7 mouse cellular contexts compared by ENCODE assay signal in the genomic region with DNA sequence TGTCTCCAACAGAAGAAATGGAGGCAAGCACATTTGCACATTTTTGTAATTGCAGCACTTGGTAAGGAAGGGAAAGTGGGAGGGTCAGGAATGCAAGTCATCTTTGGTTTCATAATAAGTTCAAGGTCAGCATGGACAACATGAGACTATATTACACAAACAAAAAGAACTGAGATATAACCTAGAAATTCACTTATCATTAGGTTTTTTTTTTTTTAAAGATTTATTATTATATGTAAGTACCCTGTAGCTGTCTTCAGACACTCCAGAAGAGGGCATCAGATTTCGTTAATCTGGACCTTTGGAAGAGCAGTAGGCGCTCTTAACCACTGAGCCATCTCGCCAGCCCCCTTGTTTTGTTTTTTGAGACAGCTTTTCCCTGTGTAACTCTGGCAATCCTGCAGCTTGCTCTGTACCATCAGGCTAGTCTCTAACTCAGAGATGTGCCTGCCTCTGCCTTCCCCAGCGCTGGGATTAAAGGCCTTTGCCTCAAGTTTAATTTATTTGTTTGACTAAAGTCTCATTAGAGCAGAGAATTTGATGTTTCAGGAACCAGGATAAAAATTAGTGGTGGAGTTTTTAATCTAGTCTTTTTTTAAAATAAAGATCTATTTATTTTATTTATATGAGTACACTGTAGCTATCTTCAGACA. TPM values are rescaled to one million over a fixed set of nuclear protein-coding genes. Genes with fewer than 3 reads are reported as not detected.
A peak's percentile ranks its signal among the peaks of the same experiment; 100 is the strongest.
DNase-seq lines count a peak whose midpoint lies in the region; ATAC-seq and TF ChIP-seq lines count a peak whose summit lies in the region.

No protein-coding gene starts in this region.

- peak overlapping the region; percentile 54 for H3K4me2 ChIP-seq in embryonic facial prominence, embryonic 15.5 days (replicated peaks)
- H3K4me2 ChIP-seq in limb, embryonic 14.5 days (replicated peaks; ENCODE audit: low read depth, low read length, severe bottlenecking) = peak overlapping the region; percentile 56
- peak overlapping the region; percentile 73 for H3K4me2 ChIP-seq in stomach, postnatal 0 days (replicated peaks; ENCODE audit: low read depth)

- intact Hi-C loops in gastrocnemius, postnatal 14 days (cut with DNase I; ENCODE audit: low total_unique reads) = no loop called here

- no peak for ATAC-seq in megakaryocyte, adult 5-6 weeks (ENCODE audit: poor library complexity, severe bottlenecking)
- no peak for ATAC-seq in embryonic facial prominence, embryonic 15.5 days (ENCODE audit: insufficient number of reproducible peaks, low FRiP score, low TSS enrichment, low read depth)
- no peak for ATAC-seq in limb, embryonic 14.5 days (ENCODE audit: low FRiP score, low read depth)
- no peak for ATAC-seq in stomach, postnatal 0 days (ENCODE audit: low FRiP score, low TSS enrichment)

- WGBS in embryonic facial prominence, embryonic 15.5 days = 51% methylated on average over 4 of the region's 4 CpGs
- 64% methylated on average over 4 of the region's 4 CpGs for WGBS in limb, embryonic 14.5 days
- WGBS in stomach, postnatal 0 days = 58% methylated on average over 4 of the region's 4 CpGs

- H3K27me3 ChIP-seq in megakaryocyte, embryonic 14.5 days (replicated peaks) = no peaks in the 10 kb centered on the region
- H3K27me3 ChIP-seq in embryonic facial prominence, embryonic 15.5 days = no peaks in the 10 kb centered on the region
- H3K27me3 ChIP-seq in limb, embryonic 14.5 days (ENCODE audit: control insufficient read depth, insufficient read depth, low read length) = no peaks in the 10 kb centered on the region
- H3K27me3 ChIP-seq in stomach, postnatal 0 days (ENCODE audit: control insufficient read depth, insufficient read depth, low read length) = no peaks in the 10 kb centered on the region

- peaks cover 48% of the 10 kb centered on the region for H3K4me1 ChIP-seq in megakaryocyte, embryonic 14.5 days
- H3K4me1 ChIP-seq in embryonic facial prominence, embryonic 15.5 days = peaks cover 10% of the 10 kb centered on the region
- peaks cover 12% of the 10 kb centered on the region for H3K4me1 ChIP-seq in limb, embryonic 14.5 days (ENCODE audit: control insufficient read depth, insufficient read depth, low read length)
- no peaks in the 10 kb centered on the region for H3K4me1 ChIP-seq in stomach, postnatal 0 days (replicated peaks; ENCODE audit: control insufficient read depth, insufficient read depth)

- H3K27ac ChIP-seq in embryonic facial prominence, embryonic 15.5 days (replicated peaks) = no peak overlapping the region
- H3K27ac ChIP-seq in limb, embryonic 14.5 days (replicated peaks; ENCODE audit: low read depth, low read length) = peak overlapping the region; percentile 99; the same call in 1 of the 2 replicates
- H3K27ac ChIP-seq in stomach, postnatal 0 days (replicated peaks) = no peak overlapping the region

- H3K9me3 ChIP-seq in megakaryocyte, embryonic 14.5 days = no peaks in the 10 kb centered on the region
- no peaks in the 10 kb centered on the region for H3K9me3 ChIP-seq in embryonic facial prominence, embryonic 15.5 days (replicated peaks)
- H3K9me3 ChIP-seq in limb, embryonic 14.5 days (ENCODE audit: control insufficient read depth, low read length) = no peaks in the 10 kb centered on the region
- H3K9me3 ChIP-seq in stomach, postnatal 0 days (ENCODE audit: control insufficient read depth, low read length) = no peaks in the 10 kb centered on the region

- TF ChIP-seq POLR2A in limb, embryonic 14.5 days (IDR thresholded peaks at IDR 0.05; ENCODE audit: borderline replicate concordance, extremely low read depth, insufficient read depth, insufficient read length) = no peak

- peaks cover 14% of the 10 kb centered on the region for H3K36me3 ChIP-seq in megakaryocyte, embryonic 14.5 days (replicated peaks; ENCODE audit: low read length)
- peaks cover 5% of the 10 kb centered on the region for H3K36me3 ChIP-seq in embryonic facial prominence, embryonic 15.5 days
- peaks cover 11% of the 10 kb centered on the region for H3K36me3 ChIP-seq in limb, embryonic 14.5 days (ENCODE audit: control insufficient read depth, insufficient read depth, low read length)
- H3K36me3 ChIP-seq in stomach, postnatal 0 days (ENCODE audit: control insufficient read depth, insufficient read depth, low read length) = peaks cover 4% of the 10 kb centered on the region

- no peak for TF ChIP-seq EP300 in stomach, postnatal 0 days (optimal IDR thresholded peaks at IDR 0.05)

- H3K9ac ChIP-seq in embryonic facial prominence, embryonic 15.5 days = no peak overlapping the region; the same call in 1 of the 2 replicates
- peak overlapping the region; percentile 97 for H3K9ac ChIP-seq in limb, embryonic 14.5 days (ENCODE audit: low read depth, low read length, severe bottlenecking)
- H3K9ac ChIP-seq in stomach, postnatal 0 days (ENCODE audit: low read length) = no peak overlapping the region; the same call in 1 of the 2 replicates

- H3K4me3 ChIP-seq in megakaryocyte, embryonic 14.5 days (replicated peaks) = peak overlapping the region; percentile 98
- H3K4me3 ChIP-seq in embryonic facial prominence, embryonic 15.5 days (replicated peaks) = peak overlapping the region; percentile 71
- peak overlapping the region; percentile 93 for H3K4me3 ChIP-seq in limb, embryonic 14.5 days (replicated peaks; ENCODE audit: low read length)
- H3K4me3 ChIP-seq in stomach, postnatal 0 days (ENCODE audit: low read depth, low read length) = no peak overlapping the region; the same call in 1 of the 2 replicates

- TF ChIP-seq CTCF in stomach, postnatal 0 days (IDR thresholded peaks at IDR 0.05; ENCODE audit: low read depth) = no peak

- no peak for DNase-seq in limb, embryonic 14.5 days (ENCODE audit: low spot score)
- no peak for DNase-seq in stomach, postnatal 0 days (ENCODE audit: low spot score)
- DNase-seq in gastrocnemius, postnatal 14 days = no peak
- DNase-seq in left cerebral cortex, adult 11 months (ENCODE audit: low spot score) = no peak

RNA-seq across cellular contexts. Expression of gene Luc7l, which starts 0.7 kb away (rescaled TPM):
- polyA plus RNA-seq in megakaryocyte, embryonic 14.5 days (2012; ENCODE audit: insufficient read depth, low replicate concordance) = 8.5 and 23.7 TPM in 2 replicates
- 29.9 and 36.5 TPM in 2 replicates for total RNA-seq in megakaryocyte, adult 5-6 weeks (2015)
- 50.6 and 52.7 TPM in 2 replicates for total RNA-seq in megakaryocyte, adult 5-6 weeks (2017)
- 99.6 and 111 TPM in 2 replicates for polyA plus RNA-seq in embryonic facial prominence, embryonic 15.5 days (2015; fragmentation: Nextera tagmentation; extraction: Ambion mirVana)
- 126 and 129 TPM in 2 replicates for polyA plus RNA-seq in limb, embryonic 14.5 days (2012; rRNA removed)
- polyA plus RNA-seq in limb, embryonic 14.5 days (2014; fragmentation: Nextera tagmentation; extraction: Ambion mirVana) = 101 and 113 TPM in 2 replicates
- polyA plus RNA-seq in stomach, postnatal 0 days (2015; fragmentation: Nextera tagmentation; extraction: Ambion mirVana) = 42.9 and 46.2 TPM in 2 replicates
- 10 to 100 TPM; 14.0 to 15.4 TPM for total RNA-seq in gastrocnemius, postnatal 14 days (2021)

RNA-seq across cellular contexts. Expression of gene Fam234a, which starts 8.0 kb away (rescaled TPM):
- 7.0 and 8.3 TPM in 2 replicates for polyA plus RNA-seq in megakaryocyte, embryonic 14.5 days (2012; ENCODE audit: insufficient read depth, low replicate concordance)
- total RNA-seq in megakaryocyte, adult 5-6 weeks (2015) = 24.5 and 28.1 TPM in 2 replicates
- total RNA-seq in megakaryocyte, adult 5-6 weeks (2017) = 27.7 and 28.6 TPM in 2 replicates
- polyA plus RNA-seq in embryonic facial prominence, embryonic 15.5 days (2015; fragmentation: Nextera tagmentation; extraction: Ambion mirVana) = 50.8 and 56.2 TPM in 2 replicates
- 39.2 and 49.6 TPM in 2 replicates for polyA plus RNA-seq in limb, embryonic 14.5 days (2012; rRNA removed)
- 44.8 and 46.2 TPM in 2 replicates for polyA plus RNA-seq in limb, embryonic 14.5 days (2014; fragmentation: Nextera tagmentation; extraction: Ambion mirVana)
- 98.0 and 99.1 TPM in 2 replicates for polyA plus RNA-seq in stomach, postnatal 0 days (2015; fragmentation: Nextera tagmentation; extraction: Ambion mirVana)
- 10 to 100 TPM; 47.8 to 62.8 TPM for total RNA-seq in gastrocnemius, postnatal 14 days (2021)

RNA-seq across cellular contexts. Expression of gene Arhgdig, which starts 44.4 kb away (rescaled TPM):
- not detected in 2 replicates for polyA plus RNA-seq in megakaryocyte, embryonic 14.5 days (2012; ENCODE audit: insufficient read depth, low replicate concordance)
- not detected in 2 replicates for total RNA-seq in megakaryocyte, adult 5-6 weeks (2015)
- total RNA-seq in megakaryocyte, adult 5-6 weeks (2017) = not detected in 2 replicates
- 30.5 and 36.6 TPM in 2 replicates for polyA plus RNA-seq in embryonic facial prominence, embryonic 15.5 days (2015; fragmentation: Nextera tagmentation; extraction: Ambion mirVana)
- 7.0 and 8.3 TPM in 2 replicates for polyA plus RNA-seq in limb, embryonic 14.5 days (2012; rRNA removed)
- 10.0 and 11.6 TPM in 2 replicates for polyA plus RNA-seq in limb, embryonic 14.5 days (2014; fragmentation: Nextera tagmentation; extraction: Ambion mirVana)
- polyA plus RNA-seq in stomach, postnatal 0 days (2015; fragmentation: Nextera tagmentation; extraction: Ambion mirVana) = 133 and 139 TPM in 2 replicates
- 1 to 10 TPM; 2.2 to 5.1 TPM for total RNA-seq in gastrocnemius, postnatal 14 days (2021)

RNA-seq across cellular contexts. Expression of gene Rgs11, which starts 49.3 kb away (rescaled TPM):
- 0.84 and 8.2 TPM in 2 replicates for polyA plus RNA-seq in megakaryocyte, embryonic 14.5 days (2012; ENCODE audit: insufficient read depth, low replicate concordance)
- not detected in 2 replicates for total RNA-seq in megakaryocyte, adult 5-6 weeks (2015)
- total RNA-seq in megakaryocyte, adult 5-6 weeks (2017) = 0.55 TPM in 1 of 2 replicates, not detected in the other
- 14.8 and 19.8 TPM in 2 replicates for polyA plus RNA-seq in embryonic facial prominence, embryonic 15.5 days (2015; fragmentation: Nextera tagmentation; extraction: Ambion mirVana)
- 13.9 and 17.0 TPM in 2 replicates for polyA plus RNA-seq in limb, embryonic 14.5 days (2012; rRNA removed)
- polyA plus RNA-seq in limb, embryonic 14.5 days (2014; fragmentation: Nextera tagmentation; extraction: Ambion mirVana) = 5.3 and 8.4 TPM in 2 replicates
- polyA plus RNA-seq in stomach, postnatal 0 days (2015; fragmentation: Nextera tagmentation; extraction: Ambion mirVana) = 24.4 and 27.5 TPM in 2 replicates
- 1 to 10 TPM in 1 of 2 experiments, under 1 TPM in 1; 0.47 to 1.5 TPM for total RNA-seq in gastrocnemius, postnatal 14 days (2021)

RNA-seq across cellular contexts. Expression of gene Pdia2, which starts 53.1 kb away (rescaled TPM):
- not detected in 2 replicates for polyA plus RNA-seq in megakaryocyte, embryonic 14.5 days (2012; ENCODE audit: insufficient read depth, low replicate concordance)
- 0.60 and 4.2 TPM in 2 replicates for total RNA-seq in megakaryocyte, adult 5-6 weeks (2015)
- 0.28 and 0.55 TPM in 2 replicates for total RNA-seq in megakaryocyte, adult 5-6 weeks (2017)
- 0.67 and 0.88 TPM in 2 replicates for polyA plus RNA-seq in embryonic facial prominence, embryonic 15.5 days (2015; fragmentation: Nextera tagmentation; extraction: Ambion mirVana)
- polyA plus RNA-seq in limb, embryonic 14.5 days (2012; rRNA removed) = 0.33 and 0.51 TPM in 2 replicates
- 0.34 TPM in 1 of 2 replicates, not detected in the other for polyA plus RNA-seq in limb, embryonic 14.5 days (2014; fragmentation: Nextera tagmentation; extraction: Ambion mirVana)
- 172 and 176 TPM in 2 replicates for polyA plus RNA-seq in stomach, postnatal 0 days (2015; fragmentation: Nextera tagmentation; extraction: Ambion mirVana)
- total RNA-seq in gastrocnemius, postnatal 14 days (2021) = not detected
